Mouse (Mus musculus): ENCODE measurements at regions not wholly inside any gene's neighbourhood (a gene's known extent, or its start where the extent isn't known, plus 50 kb on each side); places are given as distances from the start of the nearest gene placed in this dataset.

- TF ChIP-seq PAX5 (IDR thresholded peaks at IDR 0.05; ENCODE audit: low read length): no peak
- TF ChIP-seq CTCF (conservative IDR thresholded peaks at IDR 0.05 in 1 of 2, IDR thresholded peaks at IDR 0.05 in 1 of 2; ENCODE audit: low read depth in 2 of 2, low read length in 2 of 2): no peak
- TF ChIP-seq TBP (conservative IDR thresholded peaks at IDR 0.05; ENCODE audit: low read depth, low read length): no peak
- TF ChIP-seq EP300 (IDR thresholded peaks at IDR 0.05; ENCODE audit: low read length): no peak
- no peak for TF ChIP-seq POLR2A (IDR thresholded peaks at IDR 0.05; ENCODE audit: low read depth, low read length)
These were observed 373.6 kb upstream of the Vrk2 start for GRCm38 (mm10) chr11:26967427-26967826.

Data from CH12.LX (cell line).